Mouse (Mus musculus) gastrocnemius, postnatal 10 days (tissue): ENCODE measurements around the gene Ptcra. TPM values are rescaled to one million over a fixed set of nuclear protein-coding genes. Genes with fewer than 3 reads are reported as not detected.

ENCODE experiments used
- DNase-seq: peaks from one replicate; pipeline ENCODE4 v3.0.0; 2021; ENCODE audit warnings: mixed read lengths
- total RNA-seq, 2 experiments: library from RNA; stranded (reverse); gene quantifications; 2 replicates each; pipeline ENCODE4 v1.2.3; 2021

The Ptcra gene
- total RNA-seq, 2 experiments from 2014 or later: 0.19 TPM; not detected in 1

- DNase-seq: no peak
Observed at GRCm38 (mm10) chr17:46724477-46725084, 38.9 kb downstream of the Ptcra start.

- DNase-seq: no peak
Observed at GRCm38 (mm10) chr17:46721077-46721476, 42.4 kb downstream of the Ptcra start.

DNA sequence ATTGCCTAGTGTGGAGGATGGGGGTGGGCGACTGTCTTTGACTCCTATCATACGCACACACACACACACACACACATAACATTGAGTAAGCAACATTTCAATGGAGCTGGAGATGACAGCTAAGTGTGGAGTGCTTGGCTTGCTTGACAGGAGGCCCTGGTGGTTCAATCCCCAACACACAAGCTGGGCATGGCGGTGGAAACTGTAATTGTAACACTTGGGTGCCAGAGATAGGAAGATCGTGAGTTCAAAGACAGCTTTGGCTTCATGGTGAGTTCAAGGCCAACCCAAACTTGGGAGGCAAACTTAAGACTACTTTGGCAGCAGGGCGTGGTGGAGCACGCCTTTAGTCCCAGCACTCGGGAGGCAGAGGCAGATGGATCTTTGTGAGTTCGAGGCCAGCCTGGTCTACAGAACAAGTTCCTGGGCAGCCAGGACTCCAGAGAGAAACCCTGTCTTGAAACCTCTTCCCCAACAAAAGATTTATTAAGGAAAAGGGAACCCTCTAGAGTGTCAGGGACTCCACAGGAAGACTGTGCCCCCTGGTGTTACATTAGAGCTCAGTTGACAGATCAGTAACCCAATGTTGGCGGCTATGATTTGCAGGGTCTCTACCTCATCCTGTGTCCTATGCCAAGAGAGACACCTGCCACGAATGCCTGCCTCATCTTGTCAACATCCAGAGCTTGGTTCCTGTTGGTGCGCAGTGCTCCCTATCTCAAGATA, 48.6 kb downstream of the Ptcra start:
- no peak for DNase-seq

DNA sequence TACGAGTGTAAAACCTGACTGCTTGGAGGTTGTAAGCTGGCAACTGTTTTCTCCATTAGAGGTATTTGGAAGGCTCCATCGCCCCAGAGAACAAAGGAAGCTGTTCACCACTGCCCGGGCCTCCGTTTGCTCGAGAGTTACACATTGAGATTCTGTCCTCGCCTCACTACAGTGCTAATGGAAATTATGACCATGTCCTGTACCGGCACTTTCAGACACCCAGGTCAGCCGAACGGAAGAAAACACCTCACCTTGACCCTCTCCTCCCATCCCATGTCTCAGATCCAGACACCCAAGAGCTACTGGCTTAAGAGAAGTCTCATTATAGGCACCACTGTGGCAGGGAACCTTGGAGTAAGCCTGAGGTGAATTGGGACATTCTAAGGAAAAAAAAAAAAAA, 49.7 kb downstream of the Ptcra start:
- DNase-seq: no peak

- DNase-seq: no peak
Observed at GRCm38 (mm10) chr17:46712442-46712841, 51.1 kb downstream of the Ptcra start.

DNA sequence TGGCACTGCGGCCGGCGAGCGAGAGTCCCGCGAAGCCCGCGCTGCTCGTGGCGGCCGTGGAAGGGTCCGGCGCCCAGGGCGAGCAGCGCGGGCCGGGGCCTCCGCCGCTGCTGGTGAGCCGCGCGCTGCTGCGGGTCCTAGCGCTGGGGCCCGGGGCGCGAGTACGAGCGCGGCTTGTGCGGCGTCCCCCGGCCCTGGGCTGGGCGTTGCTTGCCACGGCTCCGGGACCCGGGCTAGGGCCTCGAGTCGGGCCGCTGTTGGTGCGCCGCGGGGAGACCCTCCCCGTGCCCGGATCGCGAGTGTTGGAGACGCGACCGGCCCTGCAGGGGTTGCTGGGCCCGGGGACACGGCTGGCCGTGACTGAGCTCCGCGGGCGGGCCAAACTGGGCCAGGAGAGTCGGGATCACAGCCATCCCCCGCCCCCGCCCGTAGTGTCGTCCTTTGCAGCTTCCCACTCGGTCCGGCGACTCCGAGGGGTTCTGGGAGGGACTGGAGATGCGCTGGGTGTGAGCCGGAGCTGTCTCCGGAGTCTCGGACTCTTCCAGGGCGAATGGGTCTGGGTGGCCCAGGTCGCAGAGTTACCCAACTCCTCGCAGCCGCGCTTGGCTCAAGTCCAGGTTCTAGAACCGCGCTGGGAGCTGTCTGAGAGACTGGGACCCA, 51.8 kb downstream of the Ptcra start:
- peak; percentile 73 for DNase-seq

GRCm38 (mm10) chr17:46710959-46711597, 52.4 kb downstream of the Ptcra start, which contains the start of gene Pex6:
TSS of gene Pex6 (plus strand) at chr17:46711463.
- peak; percentile 96 for DNase-seq

DNA sequence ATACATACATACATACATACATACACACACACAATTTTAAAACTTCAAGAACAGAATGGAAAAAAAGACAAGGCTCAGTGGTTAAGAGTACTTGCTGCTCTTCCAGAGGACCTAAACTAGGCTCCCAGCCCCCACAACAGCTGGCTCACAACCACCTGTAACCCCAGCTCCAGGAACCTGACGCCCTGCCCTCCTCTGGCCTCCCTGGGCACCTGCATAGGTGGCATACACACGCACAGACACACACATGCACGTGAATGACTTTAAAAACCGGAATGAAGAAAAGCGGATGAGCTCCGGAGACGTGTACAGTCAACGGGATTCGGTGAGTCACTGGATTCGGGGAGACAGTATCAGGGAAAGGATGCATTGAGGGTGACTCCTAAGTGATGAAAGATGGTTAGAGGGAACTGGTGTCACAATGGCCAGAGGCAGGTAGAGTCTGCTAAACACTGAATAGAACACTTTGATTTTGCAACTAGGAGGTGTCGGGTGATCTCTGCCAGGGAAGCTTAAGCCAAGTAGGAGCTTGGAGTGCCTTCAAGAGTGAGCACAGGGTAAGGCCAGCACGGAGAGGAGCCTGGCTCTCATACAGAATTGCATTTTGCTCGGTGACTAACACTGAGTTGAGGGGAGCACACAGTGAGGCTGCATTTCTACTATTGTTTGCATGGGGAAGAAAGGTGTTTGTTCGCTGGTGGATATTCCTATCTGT, 57.0 kb downstream of the Ptcra start:
- no peak for DNase-seq

Other genes starting within 250 kb of the Ptcra start
- 10 to 100 TPM; 11.3 to 11.5 TPM for gene Cul9, start 217.3 kb downstream of the Ptcra start, total RNA-seq
- 10 to 100 TPM; 66.9 to 75.5 TPM for gene Srf, start 207.5 kb downstream of the Ptcra start, total RNA-seq
- gene Ptk7, start 134.2 kb downstream of the Ptcra start, total RNA-seq: 10 to 100 TPM; 12.6 to 19.3 TPM
- 10 to 100 TPM; 18.7 to 19.5 TPM for gene Klc4, start 117.7 kb downstream of the Ptcra start, total RNA-seq
- 100 to 1,000 TPM; 101 to 117 TPM for gene Mrpl2, start 117.5 kb downstream of the Ptcra start, total RNA-seq
- gene Cul7, start 113.4 kb downstream of the Ptcra start, total RNA-seq: 10 to 100 TPM; 39.8 to 50.5 TPM
- 10 to 100 TPM; 12.8 to 18.2 TPM for gene Rrp36, start 89.4 kb downstream of the Ptcra start, total RNA-seq
- 10 to 100 TPM; 70.0 to 81.0 TPM for gene Mea1, start 84.9 kb downstream of the Ptcra start, total RNA-seq
- gene Klhdc3, start 82.8 kb downstream of the Ptcra start, total RNA-seq: 100 to 1,000 TPM; 183 to 187 TPM
- gene Ppp2r5d, start 58.6 kb downstream of the Ptcra start, total RNA-seq: 10 to 100 TPM; 37.0 to 40.6 TPM
- gene Pex6, start 52.2 kb downstream of the Ptcra start, total RNA-seq: 10 to 100 TPM; 10.7 to 13.3 TPM
- gene Gnmt, start 34.5 kb downstream of the Ptcra start, total RNA-seq: under 1 TPM; 0.38 to 0.68 TPM
- gene Cnpy3, start 11.5 kb downstream of the Ptcra start, total RNA-seq: 10 to 100 TPM; 18.8 to 20.5 TPM
- gene 2310039H08Rik, start 8.9 kb upstream of the Ptcra start, total RNA-seq: 10 to 100 TPM; 45.1 to 47.5 TPM
- gene Rpl7l1, start 19.0 kb upstream of the Ptcra start, total RNA-seq: 10 to 100 TPM; 59.4 to 70.8 TPM
- gene Bicral, start 94.8 kb upstream of the Ptcra start, total RNA-seq: 10 to 100 TPM in 1 of 2 experiments, 1 to 10 TPM in 1; 8.7 to 15.1 TPM
- 10 to 100 TPM; 15.4 to 17.7 TPM for gene Tbcc, start 127.0 kb upstream of the Ptcra start, total RNA-seq
- gene Prph2, start 146.7 kb upstream of the Ptcra start, total RNA-seq: not detected
- 10 to 100 TPM; 31.3 to 36.7 TPM for gene Ubr2, start 246.8 kb upstream of the Ptcra start, total RNA-seq